Mouse (Mus musculus) lung, adult 2 months (tissue): ENCODE data around the gene Lonp1.

Source experiments
- CTCF ChIP-seq: fragments of 200-500 bp; IDR thresholded peaks from 2 replicates; pipeline ENCODE4 v1.5.1; 2011; ENCODE audit warnings: mild to moderate bottlenecking, low read length, control low read depth; ENCODE audit not compliant: insufficient read depth
- POLR2A ChIP-seq: fragments of 200-500 bp; IDR thresholded peaks from 2 replicates; pipeline ENCODE4 v1.6.1; 2011; ENCODE audit warnings: low read depth, mild to moderate bottlenecking, control low read depth, low read length, borderline replicate concordance; ENCODE audit errors: extremely low read depth

DNA sequence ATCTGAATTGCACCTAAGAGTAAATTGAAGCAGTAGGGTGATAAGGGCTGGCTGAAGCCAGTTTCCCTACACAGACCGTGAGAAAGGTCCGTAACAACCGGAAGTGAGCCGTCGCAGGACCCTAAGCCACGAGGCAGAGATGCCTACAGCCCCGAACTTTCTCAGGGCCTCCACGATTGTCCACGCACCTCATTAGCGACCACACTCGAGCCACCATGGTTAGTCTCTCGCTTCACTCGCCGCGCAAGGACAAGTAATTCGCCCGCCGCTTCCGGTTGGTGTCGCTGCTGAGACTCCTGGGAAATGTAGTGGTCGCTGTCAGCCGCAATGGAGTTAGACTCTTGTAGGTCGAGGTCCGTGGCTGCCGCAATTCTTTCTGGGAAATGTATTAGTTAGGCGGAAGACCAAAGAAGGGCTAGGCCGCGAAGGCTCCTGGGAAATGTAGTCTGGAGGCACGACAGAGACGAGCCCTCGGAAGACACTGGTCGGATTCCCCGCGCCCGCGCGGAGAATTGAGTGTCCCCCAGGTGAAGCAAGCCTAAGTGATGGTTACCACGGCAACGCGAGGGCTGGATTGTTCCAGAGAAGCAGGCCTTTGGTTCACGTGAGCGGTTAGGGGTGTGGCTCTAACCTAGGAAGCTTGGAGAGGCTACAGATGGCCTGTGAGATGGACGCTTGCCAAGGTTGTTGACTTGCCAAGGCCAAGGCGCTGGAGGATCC, 17.1 kb downstream of the Lonp1 start, which contains the start of gene 2410015M20Rik:
- TF ChIP-seq CTCF: no peak
- peak; percentile 67 for TF ChIP-seq POLR2A
